Mouse (Mus musculus): Measurements from ENCODE around the gene Olfr695.
"Not testable (repeated sequence)": the region's sequence is repeated elsewhere in the genome, so short reads cannot be mapped to it uniquely, and the experiment has no call there.

Olfr695 gene

GRCm38 (mm10) chr7:106716296-106716695 lies at the start of gene Olfr695:
TSS of gene Olfr695 (minus strand) at chr7:106716396.
- DNase-seq (ENCODE audit: low spot score in 2 of 2) = no peak

- DNase-seq (ENCODE audit: low spot score in 2 of 2) = not testable (repeated sequence)
These were observed 44.8 kb upstream of the Olfr695 start for GRCm38 (mm10) chr7:106761008-106761407.

GRCm38 (mm10) chr7:106758800-106759199 lies 42.6 kb upstream of the Olfr695 start:
- peak in 1 of 2 experiments; percentile 9 for DNase-seq (ENCODE audit: low spot score in 2 of 2)

GRCm38 (mm10) chr7:106755297-106755696 lies 39.1 kb upstream of the Olfr695 start, which contains the start of gene Olfr698:
TSS of gene Olfr698 (minus strand) at chr7:106755397.
- no peak for DNase-seq (ENCODE audit: low spot score in 2 of 2)

GRCm38 (mm10) chr7:106745811-106746210 lies 29.6 kb upstream of the Olfr695 start:
- no peak for DNase-seq (ENCODE audit: low spot score in 2 of 2)

- DNase-seq (ENCODE audit: low spot score in 2 of 2) = no peak
These were observed 26.1 kb upstream of the Olfr695 start, which contains the start of gene Olfr697 for GRCm38 (mm10) chr7:106742343-106742742. TSS of gene Olfr697 (minus strand) at chr7:106742443.

- no peak for DNase-seq (ENCODE audit: low spot score in 2 of 2)
These were observed 20.8 kb upstream of the Olfr695 start for GRCm38 (mm10) chr7:106737028-106737427.

GRCm38 (mm10) chr7:106733717-106734116 lies 17.5 kb upstream of the Olfr695 start:
- no peak for DNase-seq (ENCODE audit: low spot score in 2 of 2)

GRCm38 (mm10) chr7:106725654-106726053 lies 9.5 kb upstream of the Olfr695 start:
- not testable (repeated sequence) for DNase-seq (ENCODE audit: low spot score in 2 of 2)

GRCm38 (mm10) chr7:106711463-106711862 lies 4.7 kb downstream of the Olfr695 start:
- DNase-seq (ENCODE audit: low spot score in 2 of 2) = no peak

GRCm38 (mm10) chr7:106707705-106708104 lies 8.5 kb downstream of the Olfr695 start:
- not testable (repeated sequence) for DNase-seq (ENCODE audit: low spot score in 2 of 2)

- DNase-seq (ENCODE audit: low spot score in 2 of 2) = no peak
These were observed 19.3 kb downstream of the Olfr695 start for GRCm38 (mm10) chr7:106696891-106697290.

- no peak for DNase-seq (ENCODE audit: low spot score in 2 of 2)
These were observed 23.2 kb downstream of the Olfr695 start for GRCm38 (mm10) chr7:106692976-106693375.

GRCm38 (mm10) chr7:106691714-106692113 lies 24.5 kb downstream of the Olfr695 start, which contains the start of gene Olfr694:
TSS of gene Olfr694 (minus strand) at chr7:106691814.
- no peak for DNase-seq (ENCODE audit: low spot score in 2 of 2)

GRCm38 (mm10) chr7:106685382-106685781 lies 30.8 kb downstream of the Olfr695 start:
- no peak for DNase-seq (ENCODE audit: low spot score in 2 of 2)

GRCm38 (mm10) chr7:106680484-106680883 lies 35.7 kb downstream of the Olfr695 start, which contains the start of gene Olfr693:
TSS of gene Olfr693 (minus strand) at chr7:106680584.
- no peak for DNase-seq (ENCODE audit: low spot score in 2 of 2)
